Mouse (Mus musculus) embryonic facial prominence, embryonic 15.5 days (tissue): Measurements from ENCODE around the gene B3galt5. TPM values are rescaled to one million over a fixed set of nuclear protein-coding genes. Genes with fewer than 3 reads are reported as not detected.

ENCODE experiments used
- ATAC-seq: fragments of 200-750 bp; cut with Nextera tagmentation; 2 replicates; pipeline ENCODE4 v1.8.0; 2017; ENCODE audit warnings: low read depth, moderate TSS enrichment; ENCODE audit not compliant: insufficient number of reproducible peaks, low FRiP score, low TSS enrichment
- H3K27ac ChIP-seq: fragments of 300-500 bp; sonication (generic); replicated peaks from 2 replicates; pipeline ENCODE4 v1.5.1; 2015; ENCODE audit warnings: mild to moderate bottlenecking, inconsistent platforms
- H3K27me3 ChIP-seq: fragments of 300-500 bp; sonication (generic); 2 replicates; pipeline ENCODE4 v1.6.1; 2015; ENCODE audit warnings: inconsistent platforms
- H3K36me3 ChIP-seq: fragments of 300-500 bp; sonication (generic); 2 replicates; pipeline ENCODE4 v1.6.1; 2015; ENCODE audit warnings: mild to moderate bottlenecking, inconsistent platforms
- H3K4me1 ChIP-seq: fragments of 300-500 bp; sonication (generic); 2 replicates; pipeline ENCODE4 v1.6.1; 2015; ENCODE audit warnings: inconsistent platforms
- H3K4me2 ChIP-seq: fragments of 300-500 bp; sonication (generic); replicated peaks from 2 replicates; pipeline ENCODE4 v1.6.1; 2015; ENCODE audit warnings: mild to moderate bottlenecking, inconsistent platforms
- H3K4me3 ChIP-seq: fragments of 300-500 bp; sonication (generic); replicated peaks from 2 replicates; pipeline ENCODE4 v1.5.1; 2015; ENCODE audit warnings: mild to moderate bottlenecking, inconsistent platforms
- H3K9ac ChIP-seq: fragments of 300-500 bp; sonication (generic); 2 replicates; pipeline ENCODE4 v1.6.1; 2015; ENCODE audit warnings: inconsistent platforms
- H3K9me3 ChIP-seq: fragments of 300-500 bp; sonication (generic); replicated peaks from 2 replicates; pipeline ENCODE4 v1.6.1; 2016; ENCODE audit warnings: inconsistent platforms
- WGBS: fragments of 180-500 bp; shearing (Covaris S2); methylation state at CpG from one replicate; pipeline ENCODE4 v1.1.7; 2015; 5-methylcytosine and 5-hydroxymethylcytosine counted together
- polyA plus RNA-seq: library from polyadenylated mRNA; unstranded; fragments of >200 nt; fragmentation: Nextera tagmentation; extraction: Ambion mirVana; gene quantifications from 2 replicates; pipeline ENCODE4 v1.2.1, GENCODE M21; 2015

B3galt5 gene
- polyA plus RNA-seq, 1 experiment from 2014 or later: 0.61 TPM

GRCm38 (mm10) chr16:96271736-96272135, 36.1 kb downstream of the B3galt5 start:
- H3K4me2 ChIP-seq: no peak overlapping the region
- H3K4me1 ChIP-seq: no peaks in the 10 kb centered on the region
- 82% methylated on average over 2 of the region's 2 CpGs for WGBS
- H3K4me3 ChIP-seq: no peak overlapping the region
- H3K27me3 ChIP-seq: no peaks in the 10 kb centered on the region
- H3K27ac ChIP-seq: no peak overlapping the region
- no peak for ATAC-seq
- no peak overlapping the region for H3K9ac ChIP-seq
- no peaks in the 10 kb centered on the region for H3K36me3 ChIP-seq
- no peaks in the 10 kb centered on the region for H3K9me3 ChIP-seq

DNA sequence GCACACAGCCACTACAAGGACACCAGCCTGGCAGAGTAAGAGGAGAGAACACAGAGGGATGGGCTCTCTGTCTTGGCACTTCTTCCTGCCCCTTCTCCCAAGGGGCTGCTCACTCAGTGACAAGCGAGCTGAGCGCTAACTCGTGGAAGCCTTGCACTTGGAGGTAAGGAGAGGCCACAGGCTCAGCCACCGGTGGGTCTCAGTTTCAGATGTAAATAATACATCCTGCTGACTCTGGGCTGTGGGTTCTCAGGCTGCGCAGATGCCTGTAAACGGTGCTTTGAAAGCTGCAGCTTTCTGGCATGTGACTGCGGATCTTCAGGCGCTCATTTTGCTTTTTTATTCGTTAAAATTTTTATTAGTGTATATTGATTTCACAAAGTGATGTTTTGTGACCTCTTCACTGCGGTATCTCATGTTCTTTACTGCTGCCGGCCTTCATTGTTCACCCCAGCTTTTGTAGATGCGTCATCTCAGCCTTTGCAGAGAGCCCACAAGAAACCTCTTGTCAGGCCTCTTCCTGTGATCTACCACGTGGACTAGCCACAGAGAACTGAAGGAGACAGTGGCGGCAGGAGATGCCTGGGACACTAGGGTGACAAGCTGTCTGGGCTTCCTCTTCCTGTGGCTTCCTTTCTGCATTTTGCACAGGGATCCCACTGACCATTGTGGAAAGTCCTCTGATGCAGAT, 37.5 kb downstream of the B3galt5 start:
- H3K36me3 ChIP-seq: no peaks in the 10 kb centered on the region
- H3K4me3 ChIP-seq: no peak overlapping the region
- ATAC-seq: no peak
- 48% methylated on average over 14 of the region's 14 CpGs for WGBS
- no peaks in the 10 kb centered on the region for H3K4me1 ChIP-seq
- no peak overlapping the region for H3K4me2 ChIP-seq
- H3K9ac ChIP-seq: no peak overlapping the region
- no peaks in the 10 kb centered on the region for H3K27me3 ChIP-seq
- H3K9me3 ChIP-seq: no peaks in the 10 kb centered on the region
- no peak overlapping the region for H3K27ac ChIP-seq

DNA sequence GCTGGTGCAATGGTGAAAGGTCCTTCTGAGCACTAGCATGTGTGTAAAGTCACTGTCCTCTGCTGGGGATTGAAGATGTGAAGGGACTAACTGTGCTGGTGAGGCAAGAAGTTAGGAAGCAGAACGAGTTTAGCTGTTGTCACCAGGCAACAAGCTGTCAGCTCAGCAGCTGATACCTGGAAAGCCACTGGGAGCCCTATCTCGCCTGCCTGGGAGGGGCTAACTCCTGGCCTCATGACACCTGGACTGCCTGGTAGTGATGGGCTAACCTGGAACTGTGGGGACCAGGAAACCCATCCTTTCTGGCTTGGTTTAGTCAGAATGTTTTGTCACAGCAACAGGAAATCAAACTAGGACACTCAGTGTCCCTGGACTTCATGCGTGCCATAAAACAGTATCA, 41.0 kb downstream of the B3galt5 start:
- 68% methylated on average over 3 of the region's 3 CpGs for WGBS
- no peak for ATAC-seq
- H3K4me1 ChIP-seq: peaks cover 6% of the 10 kb centered on the region
- H3K27ac ChIP-seq: no peak overlapping the region
- H3K36me3 ChIP-seq: no peaks in the 10 kb centered on the region
- H3K9ac ChIP-seq: no peak overlapping the region
- no peaks in the 10 kb centered on the region for H3K9me3 ChIP-seq
- no peak overlapping the region for H3K4me3 ChIP-seq
- no peak overlapping the region for H3K4me2 ChIP-seq
- H3K27me3 ChIP-seq: peaks cover 31% of the 10 kb centered on the region

DNA sequence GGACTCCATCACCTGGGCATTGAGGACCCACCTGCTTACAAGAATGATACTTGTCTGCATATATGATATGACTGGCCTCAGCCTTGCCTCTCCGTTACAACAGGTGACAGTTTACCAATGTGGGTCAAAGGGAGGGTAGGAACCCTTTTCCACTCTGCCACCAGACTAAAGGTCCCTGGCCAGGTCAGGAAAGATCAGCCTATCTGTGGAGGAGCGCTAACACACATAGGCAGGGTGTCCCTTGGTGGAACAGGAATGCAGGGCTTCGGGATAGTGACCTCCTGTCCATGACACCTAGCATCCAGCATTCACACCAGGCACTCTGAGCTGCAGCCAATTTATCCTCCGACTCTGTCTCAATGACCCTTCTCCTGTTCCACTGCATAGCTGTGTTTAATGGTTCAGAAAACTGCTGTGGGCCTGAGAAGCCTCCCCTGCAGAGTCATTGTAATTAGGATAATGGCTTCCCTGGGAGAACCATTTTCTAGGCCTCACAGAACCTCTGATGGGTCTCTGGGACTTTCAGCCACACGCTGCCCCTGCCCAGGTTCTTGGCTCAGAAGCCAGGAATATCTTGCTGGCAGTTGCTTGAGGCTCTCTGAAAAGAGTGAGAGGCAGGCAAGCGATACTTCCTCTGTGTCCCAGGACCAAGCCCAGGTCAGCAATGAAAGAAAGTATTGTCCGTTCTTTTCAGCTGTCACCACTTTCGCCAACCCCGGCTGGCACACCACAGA, 43.1 kb downstream of the B3galt5 start:
- H3K27me3 ChIP-seq: peaks cover 37% of the 10 kb centered on the region
- 42% methylated on average over 9 of the region's 9 CpGs for WGBS

GRCm38 (mm10) chr16:96280719-96281605, 45.4 kb downstream of the B3galt5 start:
- Histone ChIP-seq H3K27me3 (peaks cover 37% of the 10 kb centered on the region), H3K9ac (no peak overlapping the region)
- ATAC-seq: 0 out of 2 replicates have a peak, but pooled peaks have one; percentile 40

More for the DNA sequence above, 43.1 kb downstream of the B3galt5 start:
- Histone ChIP-seq H3K4me2 (no peak overlapping the region), H3K9me3 (no peaks in the 10 kb centered on the region), H3K4me3 (no peak overlapping the region), H3K9ac (no peak overlapping the region), H3K27ac (no peak overlapping the region), H3K4me1 (peaks cover 6% of the 10 kb centered on the region), H3K36me3 (no peaks in the 10 kb centered on the region)
- ATAC-seq: no peak

DNA sequence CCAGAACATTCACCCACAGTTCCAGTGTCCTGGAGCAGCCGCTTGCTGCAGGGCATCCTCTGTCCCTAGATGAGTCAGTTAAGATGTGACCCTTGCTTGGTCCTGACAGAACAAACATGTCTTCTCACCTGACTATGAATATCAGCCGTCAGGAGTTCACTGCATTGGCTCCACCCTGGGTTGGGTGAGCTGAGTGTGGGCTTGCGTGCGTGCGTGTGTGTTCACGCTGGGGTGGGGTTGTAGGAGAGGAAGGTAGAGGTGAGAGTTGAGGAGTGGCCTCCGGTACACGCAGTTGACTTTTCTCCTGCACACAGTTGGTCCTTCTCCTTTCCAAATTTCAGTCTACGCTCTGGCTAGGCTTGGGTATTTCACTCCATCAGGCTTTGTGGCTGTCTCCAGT, 47.0 kb downstream of the B3galt5 start:
- 92% methylated on average over 9 of the region's 9 CpGs for WGBS
- H3K9me3 ChIP-seq: no peaks in the 10 kb centered on the region
- H3K4me3 ChIP-seq: no peak overlapping the region
- no peak overlapping the region for H3K4me2 ChIP-seq
- H3K27me3 ChIP-seq: peaks cover 37% of the 10 kb centered on the region
- H3K4me1 ChIP-seq: peaks cover 6% of the 10 kb centered on the region
- ATAC-seq: no peak
- no peaks in the 10 kb centered on the region for H3K36me3 ChIP-seq
- H3K27ac ChIP-seq: no peak overlapping the region
- no peak overlapping the region for H3K9ac ChIP-seq

More at GRCm38 (mm10) chr16:96280719-96281605, 45.4 kb downstream of the B3galt5 start:
- peak overlapping the region; percentile 68 for H3K4me2 ChIP-seq
- peak overlapping the region; percentile 38 for H3K4me3 ChIP-seq
- no peak overlapping the region for H3K27ac ChIP-seq
- H3K36me3 ChIP-seq: no peaks in the 10 kb centered on the region
- H3K4me1 ChIP-seq: peaks cover 6% of the 10 kb centered on the region
- 2% methylated on average over 38 of the region's 38 CpGs for WGBS
- H3K9me3 ChIP-seq: no peaks in the 10 kb centered on the region

GRCm38 (mm10) chr16:96291885-96292284, 56.3 kb downstream of the B3galt5 start:
- Histone ChIP-seq H3K36me3 (no peaks in the 10 kb centered on the region), H3K27ac (no peak overlapping the region), H3K9me3 (no peaks in the 10 kb centered on the region), H3K4me2 (no peak overlapping the region), H3K27me3 (no peaks in the 10 kb centered on the region), H3K9ac (no peak overlapping the region), H3K4me3 (no peak overlapping the region), H3K4me1 (peaks cover 5% of the 10 kb centered on the region; the same call in 1 of the 2 replicates)
- ATAC-seq: no peak
- WGBS: 63% methylated on average over 9 of the region's 9 CpGs

GRCm38 (mm10) chr16:96292530-96293173, 57.1 kb downstream of the B3galt5 start:
- no peak overlapping the region for H3K27ac ChIP-seq
- no peak overlapping the region for H3K9ac ChIP-seq
- no peaks in the 10 kb centered on the region for H3K27me3 ChIP-seq
- H3K4me2 ChIP-seq: no peak overlapping the region
- no peak for ATAC-seq
- no peaks in the 10 kb centered on the region for H3K36me3 ChIP-seq
- 44% methylated on average over 15 of the region's 15 CpGs for WGBS
- H3K4me3 ChIP-seq: no peak overlapping the region
- H3K9me3 ChIP-seq: no peaks in the 10 kb centered on the region
- peaks cover 5% of the 10 kb centered on the region; the same call in 1 of the 2 replicates for H3K4me1 ChIP-seq

- H3K9me3 ChIP-seq: no peaks in the 10 kb centered on the region
- no peaks in the 10 kb centered on the region for H3K36me3 ChIP-seq
- no peak overlapping the region for H3K27ac ChIP-seq
- no peak overlapping the region for H3K9ac ChIP-seq
- no peaks in the 10 kb centered on the region for H3K27me3 ChIP-seq
- peaks cover 2% of the 10 kb centered on the region; the same call in 1 of the 2 replicates for H3K4me1 ChIP-seq
- no peak overlapping the region for H3K4me2 ChIP-seq
- no peak overlapping the region for H3K4me3 ChIP-seq
- ATAC-seq: no peak
Measured at GRCm38 (mm10) chr16:96298075-96298474, 62.5 kb downstream of the B3galt5 start.

GRCm38 (mm10) chr16:96298574-96298973, 63.0 kb downstream of the B3galt5 start:
- ATAC-seq: no peak
- Histone ChIP-seq H3K9ac (no peak overlapping the region), H3K9me3 (no peaks in the 10 kb centered on the region), H3K4me3 (no peak overlapping the region), H3K36me3 (no peaks in the 10 kb centered on the region), H3K4me1 (no peaks in the 10 kb centered on the region), H3K4me2 (no peak overlapping the region), H3K27me3 (no peaks in the 10 kb centered on the region), H3K27ac (no peak overlapping the region)
- WGBS: 59% methylated on average over 3 of the region's 3 CpGs

GRCm38 (mm10) chr16:96303356-96303755, 67.8 kb downstream of the B3galt5 start:
- no peak overlapping the region for H3K4me2 ChIP-seq
- H3K4me3 ChIP-seq: no peak overlapping the region
- H3K9me3 ChIP-seq: no peaks in the 10 kb centered on the region
- no peak for ATAC-seq
- no peaks in the 10 kb centered on the region for H3K27me3 ChIP-seq
- no peaks in the 10 kb centered on the region for H3K36me3 ChIP-seq
- WGBS: 68% methylated on average over 4 of the region's 4 CpGs
- no peaks in the 10 kb centered on the region for H3K4me1 ChIP-seq
- no peak overlapping the region for H3K9ac ChIP-seq
- no peak overlapping the region for H3K27ac ChIP-seq
